Mouse (Mus musculus) E14TG2a.4 (cell line): ENCODE measurements around the gene Vmn2r111.
"Not testable (repeated sequence)": the region's sequence is repeated elsewhere in the genome, so short reads cannot be mapped to it uniquely, and the experiment has no call there.

Experiments
- CTCF ChIP-seq: conservative IDR thresholded peaks from 2 replicates; pipeline ENCODE4 v1.5.1; 2014; ENCODE audit warnings: low read length
- NANOG ChIP-seq: IDR thresholded peaks from 2 replicates; pipeline ENCODE4 v1.6.1; 2014; ENCODE audit warnings: borderline replicate concordance, low read length, mixed read lengths

DNA sequence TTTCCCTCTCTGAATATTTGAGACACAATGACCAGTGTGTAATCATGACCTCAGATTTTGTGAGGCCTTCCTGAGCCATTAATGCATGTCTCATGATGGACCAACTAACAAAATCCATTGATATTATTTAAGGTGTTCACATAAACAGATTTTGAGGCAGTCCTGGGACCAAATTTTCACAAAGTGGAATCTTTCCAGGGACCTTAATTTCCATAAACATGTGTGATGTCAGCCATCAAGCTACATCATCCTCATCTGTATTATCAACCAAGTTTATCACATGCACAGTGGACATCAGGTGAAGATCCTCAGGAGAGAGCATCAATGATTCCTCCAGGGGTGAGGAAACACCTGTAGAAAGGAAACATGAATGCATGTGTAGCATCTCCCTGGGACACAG lies 27.4 kb upstream of the Vmn2r111 start, which contains the start of gene Vmn2r112:
- not testable (repeated sequence) for TF ChIP-seq CTCF, NANOG
